Mouse (Mus musculus) thymus, adult 2 months (tissue): ENCODE measurements around the gene Slc12a8.

ENCODE experiments used
- CTCF ChIP-seq: fragments of 200-500 bp; IDR thresholded peaks from 2 replicates; pipeline ENCODE4 v1.5.1; 2012; ENCODE audit warnings: mild to moderate bottlenecking, control low read depth, low read length, moderate library complexity, borderline replicate concordance; ENCODE audit not compliant: control insufficient read depth, poor library complexity, insufficient read depth; ENCODE audit errors: extremely low read depth
- POLR2A ChIP-seq: fragments of 200-500 bp; IDR thresholded peaks from 2 replicates; pipeline ENCODE4 v1.6.1; 2012; ENCODE audit warnings: mild to moderate bottlenecking, low read length, control low read depth, moderate library complexity; ENCODE audit not compliant: control insufficient read depth, poor library complexity, insufficient read depth; ENCODE audit errors: extremely low read depth

DNA sequence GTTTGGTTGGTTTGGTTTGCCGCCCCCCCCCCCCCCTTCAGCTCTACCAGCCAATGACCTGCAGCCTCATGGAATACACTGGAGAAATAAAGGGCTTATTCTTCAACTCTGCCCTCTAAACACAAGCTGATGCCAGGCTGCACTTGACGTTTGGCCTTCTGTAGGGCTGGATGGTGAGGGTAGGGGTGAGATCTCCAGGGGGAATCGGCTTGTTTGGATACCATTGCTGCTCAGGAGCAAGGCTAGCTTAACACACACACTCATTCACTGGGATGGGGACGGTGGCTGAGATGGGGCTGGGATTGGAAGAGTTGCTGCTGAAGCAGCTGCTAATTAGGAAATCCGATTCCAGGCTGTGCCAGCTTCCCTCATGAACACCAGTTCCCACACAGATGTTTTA, 183.5 kb downstream of the Slc12a8 start:
- TF ChIP-seq CTCF: no peak
- TF ChIP-seq POLR2A: no peak
